Mouse (Mus musculus): Measurements from ENCODE around the gene Arhgef7.

GRCm38 (mm10) chr8:11840174-11840573 is 112.7 kb downstream of the Arhgef7 start, which contains the start of gene Tex29:
- TF ChIP-seq CTCF (IDR thresholded peaks at IDR 0.05; ENCODE audit: control insufficient read depth, insufficient read depth, insufficient replicate concordance, low read depth, low read length) (no peak), POLR2A (IDR thresholded peaks at IDR 0.05; ENCODE audit: control insufficient read depth, low read depth, low read length) (no peak)
